Mouse (Mus musculus): ENCODE measurements around the gene Ikzf2.

Ikzf2 gene

GRCm38 (mm10) chr1:69507513-69507912, 179.5 kb downstream of the Ikzf2 start:
- no peak for DNase-seq

DNA sequence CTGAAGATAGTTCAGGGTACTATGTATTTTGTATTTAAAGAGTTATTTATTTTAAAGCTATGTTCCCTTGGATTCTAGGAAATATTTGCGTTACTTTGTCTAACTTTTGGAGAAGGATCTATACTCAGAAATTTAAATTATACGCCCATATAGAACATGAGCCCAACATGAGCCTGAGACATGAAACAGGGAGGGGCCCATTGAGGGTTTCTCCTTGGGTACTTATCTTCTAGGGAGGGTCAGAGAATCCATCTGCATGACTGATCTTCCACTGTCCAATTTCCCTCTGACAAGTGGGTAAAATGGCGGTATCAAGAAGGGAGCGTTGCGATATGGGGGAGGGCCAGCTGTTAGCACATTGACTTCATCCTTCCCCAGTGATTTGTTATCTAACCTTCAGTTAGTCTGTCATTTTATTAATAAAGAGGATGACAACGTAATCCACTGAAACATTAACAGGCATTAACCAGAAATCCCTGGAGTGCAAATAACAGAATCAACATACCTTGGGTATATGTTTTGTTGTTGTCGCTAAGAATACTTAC, 180.4 kb downstream of the Ikzf2 start:
- no peak for DNase-seq

GRCm38 (mm10) chr1:69506011-69506410, 181.0 kb downstream of the Ikzf2 start:
- no peak for DNase-seq

- no peak for DNase-seq
Measured at GRCm38 (mm10) chr1:69500388-69500787, 186.7 kb downstream of the Ikzf2 start.

- DNase-seq: no peak
Measured at GRCm38 (mm10) chr1:69499652-69500051, 187.4 kb downstream of the Ikzf2 start.

DNA sequence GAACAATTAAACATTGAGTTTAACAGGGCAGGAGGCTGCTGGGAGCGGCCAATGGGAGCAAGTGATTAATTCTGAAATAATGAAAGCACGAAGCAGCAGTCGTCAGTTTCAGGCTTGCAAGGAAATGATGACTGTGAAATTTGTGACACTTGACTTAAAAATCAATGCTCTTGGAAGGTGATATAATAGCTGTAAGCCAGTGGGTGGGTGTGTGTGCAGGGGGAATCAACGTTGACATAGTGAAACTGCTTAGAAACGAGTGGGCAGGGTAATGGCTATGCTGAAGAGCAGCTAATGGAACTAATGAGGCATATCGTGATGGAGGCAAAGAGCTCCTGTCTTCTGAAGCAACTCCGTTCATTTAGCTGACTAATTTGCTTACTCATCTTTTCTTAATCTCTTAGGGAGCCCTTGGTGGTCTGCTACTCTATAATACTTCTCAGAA, 188.2 kb downstream of the Ikzf2 start:
- no peak for DNase-seq

DNA sequence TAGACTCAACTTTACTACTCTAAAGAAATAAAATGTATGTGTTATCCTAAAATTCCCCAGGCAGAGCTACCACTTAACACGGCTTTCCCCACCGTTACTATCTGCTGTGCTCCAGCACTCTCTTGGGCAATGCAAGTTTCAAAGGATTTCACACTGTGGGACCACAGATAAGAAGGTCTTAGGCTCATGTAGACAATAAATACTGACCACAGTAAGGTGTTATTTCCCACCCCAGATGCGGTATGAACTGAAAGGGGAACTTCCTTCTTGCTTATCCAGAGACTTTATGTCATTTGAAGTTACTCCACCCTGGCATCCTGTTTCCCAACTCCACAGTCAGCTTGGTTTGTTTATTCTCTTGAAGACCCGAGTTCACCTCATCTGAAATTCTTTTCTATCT, 191.0 kb downstream of the Ikzf2 start:
- no peak for DNase-seq

DNA sequence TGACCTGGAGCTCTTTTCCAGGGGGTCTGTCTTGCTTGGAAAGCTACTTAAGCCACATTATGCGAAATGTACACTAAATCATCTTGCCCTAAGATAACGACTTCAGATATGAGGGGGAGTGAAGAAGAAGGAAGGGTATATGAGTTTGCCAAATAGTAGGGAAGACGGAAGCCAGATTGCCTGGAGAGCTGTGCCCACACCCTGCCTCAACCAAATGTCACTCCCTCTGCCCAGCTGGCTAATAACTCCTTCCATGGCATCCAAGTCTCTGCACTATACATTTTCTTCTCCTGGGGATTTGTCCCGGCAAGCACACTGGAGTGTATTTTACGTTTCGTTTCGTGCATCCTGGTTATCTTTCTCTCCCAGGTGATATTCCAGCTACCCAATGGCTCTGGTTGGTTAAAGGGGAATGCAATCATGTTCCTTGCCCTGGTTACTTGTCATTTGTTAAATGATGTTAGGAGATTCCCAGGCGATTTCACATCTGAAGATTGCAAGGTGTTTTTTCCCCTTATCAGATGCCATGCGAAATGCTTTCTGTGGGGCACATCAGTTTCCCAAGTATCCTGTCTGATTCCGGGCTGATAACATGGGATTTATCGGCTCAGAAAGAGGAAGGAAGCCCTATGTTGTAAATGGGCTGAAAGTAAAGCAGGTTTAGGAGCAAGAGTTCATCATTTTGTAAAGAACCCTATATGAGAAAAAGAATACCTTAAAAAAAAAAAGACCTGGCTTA, 193.6 kb downstream of the Ikzf2 start:
- no peak for DNase-seq

DNA sequence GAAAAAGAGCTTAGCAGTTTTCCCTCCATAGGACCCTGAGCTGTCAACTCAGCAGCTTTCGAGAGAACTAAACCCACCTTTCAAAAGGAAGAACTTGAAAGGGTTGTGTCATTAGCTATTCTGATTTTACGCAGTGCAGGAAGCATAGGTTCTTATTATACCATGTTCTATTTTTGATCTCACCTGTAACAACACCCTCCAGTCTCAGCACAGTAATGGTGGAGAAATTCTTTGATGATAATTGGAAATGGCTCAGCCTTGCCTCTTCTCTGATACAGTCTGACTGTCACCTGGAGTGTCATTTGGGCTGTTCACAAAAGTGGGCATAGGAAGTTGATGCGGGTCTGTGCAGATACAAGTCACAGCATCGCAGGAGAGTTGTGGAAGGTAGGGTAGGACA, 195.0 kb downstream of the Ikzf2 start:
- no peak for DNase-seq

GRCm38 (mm10) chr1:69489026-69489425, 198.0 kb downstream of the Ikzf2 start:
- peak; percentile 19 for DNase-seq

- peak; percentile 5 for DNase-seq
Measured at GRCm38 (mm10) chr1:69488625-69489024, 198.4 kb downstream of the Ikzf2 start.
